Mouse (Mus musculus): ENCODE measurements at regions not wholly inside any gene's neighbourhood (a gene's known extent, or its start where the extent isn't known, plus 50 kb on each side); places are given as distances from the start of the nearest gene placed in this dataset.

- DNase-seq (ENCODE audit: low spot score in 2 of 2), result no peak
Measured at GRCm38 (mm10) chr13:102583984-102584645, 109.2 kb upstream of the Cd180 start.

- no peak for DNase-seq (ENCODE audit: low spot score in 2 of 2)
Measured at GRCm38 (mm10) chr13:102586215-102586614, 107.1 kb upstream of the Cd180 start.

- peak in 1 of 2 experiments; percentile 18 for DNase-seq (ENCODE audit: low spot score in 2 of 2)
Measured at GRCm38 (mm10) chr13:102589680-102590435, 103.5 kb upstream of the Cd180 start.

GRCm38 (mm10) chr13:102591803-102592537, 101.4 kb upstream of the Cd180 start:
- DNase-seq (ENCODE audit: low spot score in 2 of 2), result no peak

GRCm38 (mm10) chr13:102593405-102594200, 99.8 kb upstream of the Cd180 start:
- peak; percentile 31 to 34 for DNase-seq (ENCODE audit: low spot score in 2 of 2)

- DNase-seq (ENCODE audit: low spot score in 2 of 2), result no peak
Measured at GRCm38 (mm10) chr13:102594201-102594600, 99.2 kb upstream of the Cd180 start.

GRCm38 (mm10) chr13:102595602-102596001, 97.8 kb upstream of the Cd180 start:
- DNase-seq (ENCODE audit: low spot score in 2 of 2), result no peak

- DNase-seq (ENCODE audit: low spot score in 2 of 2), result no peak
Measured at GRCm38 (mm10) chr13:102596101-102596500, 97.3 kb upstream of the Cd180 start.

- DNase-seq (ENCODE audit: low spot score in 2 of 2), result no peak
Measured at GRCm38 (mm10) chr13:102598181-102598580, 95.2 kb upstream of the Cd180 start.

GRCm38 (mm10) chr13:102599602-102600001, 93.8 kb upstream of the Cd180 start:
- DNase-seq (ENCODE audit: low spot score in 2 of 2), result no peak

- DNase-seq (ENCODE audit: low spot score in 2 of 2), result no peak
Measured at GRCm38 (mm10) chr13:102600026-102600425, 93.3 kb upstream of the Cd180 start.

- DNase-seq (ENCODE audit: low spot score in 2 of 2), result no peak
Measured at GRCm38 (mm10) chr13:102624461-102624860, 68.9 kb upstream of the Cd180 start.

GRCm38 (mm10) chr13:102625171-102625835, 68.1 kb upstream of the Cd180 start:
- peak; percentile 11 to 15 for DNase-seq (ENCODE audit: low spot score in 2 of 2)

GRCm38 (mm10) chr13:102625836-102626340, 67.5 kb upstream of the Cd180 start:
- DNase-seq (ENCODE audit: low spot score in 2 of 2), result no peak

- DNase-seq (ENCODE audit: low spot score in 2 of 2), result no peak
Measured at GRCm38 (mm10) chr13:102627786-102628185, 65.6 kb upstream of the Cd180 start.

GRCm38 (mm10) chr13:102629176-102629575, 64.2 kb upstream of the Cd180 start:
- no peak for DNase-seq (ENCODE audit: low spot score in 2 of 2)

- DNase-seq (ENCODE audit: low spot score in 2 of 2), result no peak
Measured at GRCm38 (mm10) chr13:102634236-102634957, 59.0 kb upstream of the Cd180 start.

- no peak for DNase-seq (ENCODE audit: low spot score in 2 of 2)
Measured at GRCm38 (mm10) chr13:102636032-102636431, 57.3 kb upstream of the Cd180 start.

- DNase-seq (ENCODE audit: low spot score in 2 of 2), result no peak
Measured at GRCm38 (mm10) chr13:102637059-102637458, 56.3 kb upstream of the Cd180 start.

- DNase-seq (ENCODE audit: low spot score in 2 of 2), result no peak
Measured at GRCm38 (mm10) chr13:102639651-102640050, 53.7 kb upstream of the Cd180 start.

Data from frontal cortex, postnatal 14 days (tissue).